Mouse (Mus musculus) stomach, postnatal 0 days (tissue): Measurements from ENCODE around the gene Trim66. TPM values are rescaled to one million over a fixed set of nuclear protein-coding genes. Genes with fewer than 3 reads are reported as not detected.

Experiments used
- ATAC-seq: fragments of 200-750 bp; cut with Nextera tagmentation; 2 replicates; pipeline ENCODE4 v1.8.0; 2017; ENCODE audit not compliant: low FRiP score, low TSS enrichment
- DNase-seq: peaks from one replicate; pipeline ENCODE4 v3.0.0-alpha.2; 2016; ENCODE audit warnings: low spot score
- H3K27ac ChIP-seq: fragments of 300-500 bp; sonication (generic); replicated peaks from 2 replicates; pipeline ENCODE4 v1.5.1; 2014; ENCODE audit warnings: mild to moderate bottlenecking, control low read depth
- H3K27me3 ChIP-seq: fragments of 300-500 bp; sonication (generic); 2 replicates; pipeline ENCODE4 v1.6.1; 2014; ENCODE audit warnings: low read length; ENCODE audit not compliant: control insufficient read depth, insufficient read depth
- H3K36me3 ChIP-seq: fragments of 300-500 bp; sonication (generic); 2 replicates; pipeline ENCODE4 v1.6.1; 2014; ENCODE audit warnings: low read length, mixed read lengths; ENCODE audit not compliant: control insufficient read depth, insufficient read depth
- H3K4me1 ChIP-seq: fragments of 300-500 bp; sonication (generic); replicated peaks from 2 replicates; pipeline ENCODE4 v1.6.1; 2014; ENCODE audit warnings: antibody characterized with exemption; ENCODE audit not compliant: control insufficient read depth, insufficient read depth
- H3K4me2 ChIP-seq: fragments of 300-500 bp; sonication (generic); replicated peaks from 2 replicates; pipeline ENCODE4 v1.6.1; 2014; ENCODE audit warnings: low read depth, mild to moderate bottlenecking, control low read depth, moderate library complexity
- H3K4me3 ChIP-seq: fragments of 300-500 bp; sonication (generic); 2 replicates; pipeline ENCODE4 v1.5.1; 2014; ENCODE audit warnings: low read depth, low read length, control low read depth
- H3K9ac ChIP-seq: fragments of 300-500 bp; sonication (generic); 2 replicates; pipeline ENCODE4 v1.6.1; 2014; ENCODE audit warnings: mild to moderate bottlenecking, low read length, control low read depth, mixed read lengths
- H3K9me3 ChIP-seq: fragments of 300-500 bp; sonication (generic); 2 replicates; pipeline ENCODE4 v1.6.1; 2016; ENCODE audit warnings: low read length; ENCODE audit not compliant: control insufficient read depth
- CTCF ChIP-seq: IDR thresholded peaks from 2 replicates; pipeline ENCODE4 v1.5.1; 2016; ENCODE audit warnings: antibody characterized with exemption, low read depth, mild to moderate bottlenecking, moderate library complexity
- EP300 ChIP-seq: optimal IDR thresholded peaks from 2 replicates; pipeline ENCODE3; 2016; ENCODE audit warnings: antibody characterized with exemption
- WGBS: fragments of 180-500 bp; shearing (Covaris S2); extraction: QIAGEN DNeasy Blood & Tissue Kit; methylation state at CpG from one replicate; pipeline ENCODE4 v1.1.7; 2014; 5-methylcytosine and 5-hydroxymethylcytosine counted together
- polyA plus RNA-seq: library from polyadenylated mRNA; unstranded; fragments of >200 nt; fragmentation: Nextera tagmentation; extraction: Ambion mirVana; gene quantifications from 2 replicates; pipeline ENCODE4 v1.2.1, GENCODE M21; 2015

The Trim66 gene
- polyA plus RNA-seq, 1 experiment from 2014 or later: 0.02 TPM

GRCm38 (mm10) chr7:109518838-109519696 is 11.1 kb upstream of the Trim66 start, which contains the start of gene Rpl27a:
Gene Rpl27a, plus strand, starts transcription at chr7:109519147.
- Histone ChIP-seq H3K9me3 (no peaks in the 10 kb centered on the region), H3K4me3 (peak within 1 kb of the TSS; percentile 97), H3K36me3 (peaks cover 5% of the 10 kb centered on the region), H3K4me2 (peak within 1 kb of the TSS; percentile 79), H3K27me3 (no peaks in the 10 kb centered on the region), H3K9ac (peak within 1 kb of the TSS; percentile 99), H3K4me1 (peaks cover 4% of the 10 kb centered on the region), H3K27ac (peak within 1 kb of the TSS; percentile 96)
- under 1% methylated on average over 58 of the region's 72 CpGs for WGBS
- TF ChIP-seq CTCF (peak; percentile 31), EP300 (peak; percentile 96)
- DNase-seq (peak; percentile 99), ATAC-seq (peak; percentile 96)

GRCm38 (mm10) chr7:109518036-109518681 is 10.2 kb upstream of the Trim66 start:
- Histone ChIP-seq H3K4me1 (peaks cover 4% of the 10 kb centered on the region), H3K36me3 (peaks cover 5% of the 10 kb centered on the region; the same call in 1 of the 2 replicates), H3K9me3 (no peaks in the 10 kb centered on the region), H3K4me2 (peak overlapping the region; percentile 49), H3K27me3 (no peaks in the 10 kb centered on the region), H3K27ac (peak overlapping the region; percentile 96), H3K4me3 (peak overlapping the region; percentile 97), H3K9ac (peak overlapping the region; percentile 66)
- ATAC-seq (peak; percentile 20), DNase-seq (peak; percentile 45)
- TF ChIP-seq EP300 (no peak), CTCF (no peak)
- 10% methylated on average over 10 of the region's 10 CpGs for WGBS

- ATAC-seq (no peak), DNase-seq (no peak)
- Histone ChIP-seq H3K4me3 (no peak overlapping the region), H3K9me3 (no peaks in the 10 kb centered on the region), H3K9ac (no peak overlapping the region), H3K27ac (no peak overlapping the region), H3K4me2 (no peak overlapping the region), H3K27me3 (no peaks in the 10 kb centered on the region), H3K4me1 (peaks cover 4% of the 10 kb centered on the region), H3K36me3 (no peaks in the 10 kb centered on the region)
- TF ChIP-seq EP300 (no peak), CTCF (no peak)
- WGBS: 75% methylated on average over 3 of the region's 3 CpGs
Measured at GRCm38 (mm10) chr7:109516500-109516899, 8.6 kb upstream of the Trim66 start.

GRCm38 (mm10) chr7:109511838-109512237 is 3.9 kb upstream of the Trim66 start:
- ATAC-seq: no peak
- TF ChIP-seq EP300 (no peak), CTCF (no peak)

GRCm38 (mm10) chr7:109510799-109511198 is 2.9 kb upstream of the Trim66 start:
- no peaks in the 10 kb centered on the region for H3K27me3 ChIP-seq
- no peaks in the 10 kb centered on the region for H3K9me3 ChIP-seq
- no peaks in the 10 kb centered on the region for H3K36me3 ChIP-seq
- H3K4me1 ChIP-seq: no peaks in the 10 kb centered on the region
- no peak for TF ChIP-seq CTCF
- no peak for TF ChIP-seq EP300
- no peak overlapping the region for H3K27ac ChIP-seq
- WGBS: 65% methylated on average over 2 of the region's 2 CpGs
- H3K4me2 ChIP-seq: no peak overlapping the region
- no peak for DNase-seq
- H3K9ac ChIP-seq: no peak overlapping the region
- ATAC-seq: no peak
- H3K4me3 ChIP-seq: no peak overlapping the region

More at GRCm38 (mm10) chr7:109511838-109512237, 3.9 kb upstream of the Trim66 start:
- no peak for DNase-seq
- H3K9ac ChIP-seq: no peak overlapping the region
- no peak overlapping the region for H3K4me3 ChIP-seq
- 89% methylated on average over 3 of the region's 3 CpGs for WGBS
- H3K4me2 ChIP-seq: no peak overlapping the region
- H3K4me1 ChIP-seq: no peaks in the 10 kb centered on the region
- H3K9me3 ChIP-seq: no peaks in the 10 kb centered on the region
- H3K36me3 ChIP-seq: no peaks in the 10 kb centered on the region
- H3K27ac ChIP-seq: no peak overlapping the region
- H3K27me3 ChIP-seq: no peaks in the 10 kb centered on the region
